Mouse (Mus musculus) midbrain, embryonic 16.5 days (tissue): ENCODE measurements at regions not wholly inside any gene's neighbourhood (a gene's known extent, or its start where the extent isn't known, plus 50 kb on each side); places are given as distances from the start of the nearest gene placed in this dataset.

Experiments used
- ATAC-seq: fragments of 200-750 bp; cut with Nextera tagmentation; 2 replicates; pipeline ENCODE4 v1.8.0; 2017; ENCODE audit warnings: moderate TSS enrichment
- H3K27ac ChIP-seq: fragments of 300-500 bp; sonication (generic); 2 replicates; pipeline ENCODE4 v1.5.1; 2014; ENCODE audit warnings: mild to moderate bottlenecking, low read length, mixed read lengths
- H3K27me3 ChIP-seq: fragments of 300-500 bp; sonication (generic); 2 replicates; pipeline ENCODE4 v1.6.1; 2014; ENCODE audit warnings: low read depth, low read length, mixed read lengths; ENCODE audit not compliant: control insufficient read depth, insufficient read depth
- H3K36me3 ChIP-seq: fragments of 300-500 bp; sonication (generic); 2 replicates; pipeline ENCODE4 v1.6.1; 2014; ENCODE audit warnings: mild to moderate bottlenecking, low read length, moderate library complexity, mixed read lengths; ENCODE audit not compliant: control insufficient read depth, insufficient read depth
- H3K4me1 ChIP-seq: fragments of 300-500 bp; sonication (generic); 2 replicates; pipeline ENCODE4 v1.6.1; 2014; ENCODE audit warnings: mild to moderate bottlenecking, low read length, mixed read lengths; ENCODE audit not compliant: control insufficient read depth, insufficient read depth
- H3K4me2 ChIP-seq: fragments of 300-500 bp; sonication (generic); 2 replicates; pipeline ENCODE4 v1.6.1; 2014; ENCODE audit warnings: mild to moderate bottlenecking, low read length, mixed read lengths
- H3K4me3 ChIP-seq: fragments of 300-500 bp; sonication (generic); 2 replicates; pipeline ENCODE4 v1.5.1; 2014; ENCODE audit warnings: low read depth, mild to moderate bottlenecking, low read length, moderate library complexity, mixed read lengths
- H3K9ac ChIP-seq: fragments of 300-500 bp; sonication (generic); 2 replicates; pipeline ENCODE4 v1.6.1; 2014; ENCODE audit warnings: low read depth, low read length, mixed read lengths
- H3K9me3 ChIP-seq: fragments of 300-500 bp; sonication (generic); replicated peaks from 2 replicates; pipeline ENCODE4 v1.6.1; 2014; ENCODE audit warnings: mild to moderate bottlenecking, low read length, mixed read lengths; ENCODE audit not compliant: control insufficient read depth, poor library complexity, severe bottlenecking
- WGBS: fragments of 180-500 bp; shearing (Covaris S2); extraction: QIAGEN DNeasy Blood & Tissue Kit; methylation state at CpG from one replicate; pipeline ENCODE4 v1.1.7; 2014; 5-methylcytosine and 5-hydroxymethylcytosine counted together

DNA sequence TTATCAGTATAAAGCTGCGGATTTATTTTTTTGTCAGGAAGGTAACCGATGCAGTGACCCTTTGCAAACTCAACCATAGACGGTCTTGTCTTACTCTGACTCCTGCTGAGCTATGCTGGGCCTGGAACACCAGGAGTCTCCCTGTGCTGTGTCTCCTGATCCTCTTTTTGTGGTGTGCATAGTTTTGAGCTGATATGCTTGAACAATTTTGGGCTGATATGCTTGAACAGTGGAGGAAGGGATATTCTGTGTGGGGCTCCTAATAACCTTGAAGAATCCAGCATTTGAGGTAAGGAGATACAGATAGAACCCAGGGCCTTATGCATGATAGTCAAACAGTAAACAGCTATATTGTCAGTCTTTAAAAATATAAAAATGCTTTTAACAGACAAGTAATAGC is 211.2 kb upstream of the Arpp21 start:
- Histone ChIP-seq H3K9ac (no peak overlapping the region), H3K4me1 (peaks cover 6% of the 10 kb centered on the region; the same call in 1 of the 2 replicates), H3K4me2 (no peak overlapping the region), H3K27ac (peak overlapping the region; percentile 51), H3K36me3 (no peaks in the 10 kb centered on the region), H3K9me3 (no peaks in the 10 kb centered on the region), H3K27me3 (no peaks in the 10 kb centered on the region), H3K4me3 (no peak overlapping the region)
- ATAC-seq = peak; percentile 56; the same call in 1 of the 2 replicates
- WGBS = 32% methylated on average over 3 of the region's 3 CpGs

DNA sequence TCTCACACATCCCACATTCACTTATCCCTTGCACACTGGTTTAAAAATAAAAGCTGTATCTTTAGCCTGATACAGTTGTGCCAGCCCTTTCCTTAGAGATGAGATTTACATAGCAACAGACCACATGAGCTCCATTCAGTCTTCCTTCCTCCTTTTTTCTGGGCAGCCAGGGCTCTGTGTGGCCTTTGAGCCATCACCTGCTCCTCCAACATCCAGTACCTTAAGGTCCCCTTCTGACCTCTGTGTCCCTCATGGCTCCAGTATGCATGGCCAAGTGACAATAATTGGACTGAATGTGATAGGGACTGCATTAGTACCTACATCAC is 210.3 kb upstream of the Arpp21 start:
- no peaks in the 10 kb centered on the region for H3K9me3 ChIP-seq
- ATAC-seq = no peak
- H3K27ac ChIP-seq = peak overlapping the region; percentile 47; the same call in 1 of the 2 replicates
- H3K4me1 ChIP-seq = peaks cover 6% of the 10 kb centered on the region; the same call in 1 of the 2 replicates
- no peak overlapping the region for H3K4me2 ChIP-seq
- H3K36me3 ChIP-seq = no peaks in the 10 kb centered on the region
- H3K4me3 ChIP-seq = no peak overlapping the region
- no peaks in the 10 kb centered on the region for H3K27me3 ChIP-seq
- H3K9ac ChIP-seq = no peak overlapping the region

DNA sequence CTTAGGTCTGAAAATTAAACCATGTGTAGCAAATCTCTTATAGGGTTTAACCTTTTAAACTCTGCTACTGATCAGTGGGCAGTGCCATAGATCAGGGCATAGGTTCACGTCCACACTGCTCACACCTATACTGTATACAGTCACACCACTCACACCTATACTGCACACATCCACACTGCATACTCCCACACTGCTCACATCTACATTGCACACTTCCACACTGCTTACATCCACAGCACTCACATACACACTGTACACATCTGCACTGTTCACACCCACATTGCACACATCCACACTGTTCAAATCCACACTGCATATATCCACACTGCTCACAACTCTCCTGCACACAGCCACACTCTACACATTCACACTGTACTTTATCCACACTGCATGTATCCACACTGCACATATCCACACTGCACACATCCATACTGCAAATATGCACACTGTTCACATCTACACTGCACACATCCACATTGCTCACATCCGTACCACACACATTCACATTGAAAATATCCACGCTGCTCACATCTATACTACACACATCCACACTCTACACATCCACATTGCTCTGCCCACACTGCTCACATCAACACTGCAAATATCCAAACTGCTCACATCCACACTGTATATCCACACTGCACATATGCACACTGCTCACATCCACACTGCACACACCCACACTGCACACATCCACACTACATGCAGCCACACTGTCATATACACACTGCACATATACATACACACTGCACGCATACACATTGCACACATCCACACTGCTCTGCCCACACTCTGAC is 209.7 kb upstream of the Arpp21 start:
- 92% methylated on average over 4 of the region's 4 CpGs for WGBS

DNA sequence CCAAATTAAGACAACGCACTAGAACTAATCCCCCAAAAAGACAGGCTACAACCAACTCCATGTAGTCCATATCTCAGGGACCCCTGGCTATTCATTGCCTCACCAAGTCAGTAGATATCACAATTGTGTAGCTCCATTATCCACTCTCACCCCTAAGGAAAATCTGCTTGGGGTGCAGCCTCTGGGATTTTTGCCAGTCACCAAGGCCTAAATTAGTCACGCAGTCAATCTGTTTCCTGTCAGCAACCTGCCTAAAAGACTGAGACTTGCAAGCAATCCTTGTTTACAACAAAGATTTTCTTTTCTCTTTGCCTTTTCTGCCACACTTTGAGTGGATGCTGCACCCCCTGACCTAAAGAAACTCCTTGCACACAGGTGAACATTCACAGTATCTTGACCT is 208.5 kb upstream of the Arpp21 start:
- ATAC-seq = no peak
- H3K27ac ChIP-seq = no peak overlapping the region
- H3K4me3 ChIP-seq = no peak overlapping the region
- H3K36me3 ChIP-seq = no peaks in the 10 kb centered on the region
- no peak overlapping the region for H3K4me2 ChIP-seq
- no peak overlapping the region for H3K9ac ChIP-seq
- WGBS = 75% methylated on average over 2 of the region's 2 CpGs
- H3K9me3 ChIP-seq = no peaks in the 10 kb centered on the region
- peaks cover 6% of the 10 kb centered on the region; the same call in 1 of the 2 replicates for H3K4me1 ChIP-seq
- no peaks in the 10 kb centered on the region for H3K27me3 ChIP-seq

More for the DNA sequence above, 209.7 kb upstream of the Arpp21 start:
- H3K4me1 ChIP-seq = peaks cover 6% of the 10 kb centered on the region; the same call in 1 of the 2 replicates
- no peaks in the 10 kb centered on the region for H3K9me3 ChIP-seq
- H3K4me2 ChIP-seq = no peak overlapping the region
- peak; percentile 45; the same call in 1 of the 2 replicates for ATAC-seq
- no peak overlapping the region for H3K4me3 ChIP-seq
- H3K27ac ChIP-seq = no peak overlapping the region
- H3K36me3 ChIP-seq = no peaks in the 10 kb centered on the region
- H3K9ac ChIP-seq = no peak overlapping the region
- H3K27me3 ChIP-seq = no peaks in the 10 kb centered on the region

DNA sequence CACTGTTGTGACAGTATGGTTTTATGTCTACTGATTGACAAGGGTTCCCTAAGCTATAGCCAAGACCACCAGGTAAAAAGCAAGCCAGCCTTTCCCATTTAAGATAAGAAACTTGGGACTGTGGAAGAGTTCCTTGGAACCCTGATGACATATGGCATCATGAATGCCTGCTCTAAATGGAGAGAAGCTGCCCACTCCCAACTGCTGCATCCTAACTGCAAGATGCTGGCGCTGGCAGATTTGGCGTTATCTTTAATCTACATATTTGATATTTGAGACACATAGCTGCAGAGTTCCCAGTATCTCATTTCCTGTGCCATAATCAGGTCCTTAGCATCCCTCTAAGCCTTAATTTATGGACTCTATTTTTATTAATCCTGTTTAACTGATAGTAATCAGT is 200.4 kb upstream of the Arpp21 start:
- Histone ChIP-seq H3K27ac (no peak overlapping the region), H3K4me3 (no peak overlapping the region), H3K36me3 (no peaks in the 10 kb centered on the region)

DNA sequence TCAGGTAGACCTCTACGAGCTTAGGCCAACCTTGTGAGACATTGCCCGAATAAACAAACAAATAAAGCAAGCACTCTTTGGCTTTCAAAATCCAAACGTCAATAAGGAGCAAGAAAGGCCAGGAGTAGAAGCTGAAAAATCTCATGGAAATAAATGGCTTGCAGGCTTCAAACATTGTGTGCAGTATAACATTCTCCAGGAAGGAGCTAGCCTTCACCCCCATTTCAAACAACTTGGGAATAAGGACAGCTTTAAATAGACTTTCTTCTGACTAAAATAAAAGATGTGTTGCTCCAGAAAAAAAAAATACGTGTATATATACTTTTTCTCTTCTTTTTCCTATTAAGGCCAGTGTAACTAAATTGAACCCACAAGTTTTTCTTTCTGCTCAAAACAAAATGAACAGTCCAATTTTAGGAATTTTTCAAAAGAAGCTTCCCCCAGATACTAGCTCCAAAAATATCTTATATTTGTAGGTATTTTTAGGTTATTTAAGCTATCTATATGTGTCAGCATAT is 196.2 kb upstream of the Arpp21 start:
- WGBS = 90% methylated on average over 4 of the region's 4 CpGs

More for the DNA sequence above, 200.4 kb upstream of the Arpp21 start:
- H3K9me3 ChIP-seq = no peaks in the 10 kb centered on the region
- 81% methylated on average over 2 of the region's 2 CpGs for WGBS
- no peaks in the 10 kb centered on the region for H3K4me1 ChIP-seq
- H3K9ac ChIP-seq = no peak overlapping the region
- H3K27me3 ChIP-seq = no peaks in the 10 kb centered on the region
- H3K4me2 ChIP-seq = no peak overlapping the region
- ATAC-seq = no peak

DNA sequence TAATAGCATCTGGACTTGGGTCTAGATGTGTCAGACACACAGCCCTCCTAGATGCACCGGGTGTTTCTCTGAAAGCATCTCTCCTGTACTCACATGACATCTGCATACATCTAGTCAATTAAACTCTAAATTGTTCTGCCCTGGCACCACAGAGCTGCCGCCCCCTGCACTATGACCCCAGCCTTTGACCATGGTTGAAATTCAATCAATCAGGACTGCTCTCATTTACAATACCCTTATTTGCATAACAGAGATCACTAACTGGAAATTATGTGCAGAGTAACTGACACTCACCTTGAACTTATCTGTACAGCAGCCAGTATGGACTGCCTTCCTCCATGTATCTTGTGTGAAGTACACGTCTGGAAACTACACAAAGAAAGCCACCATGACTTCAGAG is 193.5 kb upstream of the Arpp21 start:
- Histone ChIP-seq H3K4me1 (no peaks in the 10 kb centered on the region), H3K9ac (no peak overlapping the region), H3K9me3 (no peaks in the 10 kb centered on the region), H3K27ac (no peak overlapping the region), H3K4me3 (no peak overlapping the region), H3K36me3 (no peaks in the 10 kb centered on the region), H3K27me3 (no peaks in the 10 kb centered on the region), H3K4me2 (no peak overlapping the region)
- 59% methylated on average over 3 of the region's 3 CpGs for WGBS
- ATAC-seq = no peak

More for the DNA sequence above, 196.2 kb upstream of the Arpp21 start:
- Histone ChIP-seq H3K4me2 (no peak overlapping the region), H3K4me1 (no peaks in the 10 kb centered on the region), H3K27me3 (no peaks in the 10 kb centered on the region), H3K36me3 (no peaks in the 10 kb centered on the region), H3K4me3 (no peak overlapping the region), H3K9ac (no peak overlapping the region), H3K9me3 (no peaks in the 10 kb centered on the region), H3K27ac (no peak overlapping the region)
- no peak for ATAC-seq

DNA sequence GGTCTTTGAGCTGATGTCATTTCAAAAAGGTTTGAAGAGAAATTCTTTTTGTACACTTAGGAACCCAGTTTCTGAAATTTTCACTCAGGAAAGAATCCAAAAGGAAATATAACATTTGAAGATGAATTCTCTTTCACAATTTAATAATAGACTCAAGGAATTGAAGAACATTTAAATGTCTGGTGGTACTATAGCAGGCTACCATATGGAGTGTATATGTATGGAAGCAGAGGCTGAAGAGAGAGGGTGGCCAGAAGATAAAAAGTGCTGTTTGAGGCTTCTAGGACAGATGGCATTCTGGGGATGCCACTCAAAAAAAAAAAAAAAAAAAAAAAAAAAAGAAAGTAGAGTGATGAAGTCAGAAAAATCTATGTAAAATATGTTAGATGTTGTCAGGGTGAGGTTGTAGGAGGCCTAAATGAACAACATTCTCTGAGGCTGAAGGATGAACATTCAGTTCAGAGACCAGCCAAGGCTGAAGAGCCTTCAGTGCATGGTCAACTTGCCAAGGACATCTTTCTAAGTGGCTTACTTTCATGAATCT is 170.1 kb upstream of the Arpp21 start:
- H3K27me3 ChIP-seq = no peaks in the 10 kb centered on the region
- H3K36me3 ChIP-seq = no peaks in the 10 kb centered on the region
- no peak overlapping the region for H3K4me2 ChIP-seq
- ATAC-seq = no peak
- H3K4me3 ChIP-seq = no peak overlapping the region
- H3K9ac ChIP-seq = no peak overlapping the region
- peaks cover 5% of the 10 kb centered on the region; the same call in 1 of the 2 replicates for H3K9me3 ChIP-seq
- H3K27ac ChIP-seq = no peak overlapping the region
- H3K4me1 ChIP-seq = no peaks in the 10 kb centered on the region

DNA sequence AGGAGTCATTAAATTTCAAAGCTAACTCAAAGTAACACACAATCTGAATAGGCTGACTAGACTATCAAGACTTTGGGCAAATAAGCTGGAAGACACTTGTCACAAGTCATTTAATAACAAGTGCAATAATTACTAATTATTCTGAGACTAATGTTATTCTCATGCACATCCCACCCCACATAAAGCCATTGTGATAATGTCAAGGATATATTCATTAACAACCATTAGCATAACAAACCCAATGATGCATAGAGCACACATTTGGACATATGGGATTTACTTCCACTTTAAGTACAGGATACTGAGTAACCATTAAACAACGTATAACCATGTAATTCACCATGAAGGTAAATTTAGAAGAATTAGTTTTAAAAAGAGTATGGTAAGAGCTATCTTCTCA is 135.0 kb upstream of the Arpp21 start:
- no peaks in the 10 kb centered on the region for H3K36me3 ChIP-seq
- WGBS = 58% methylated on average over 1 of the region's 1 CpGs

More for the DNA sequence above, 135.0 kb upstream of the Arpp21 start:
- Histone ChIP-seq H3K4me3 (no peak overlapping the region), H3K4me2 (no peak overlapping the region), H3K27me3 (no peaks in the 10 kb centered on the region), H3K9ac (no peak overlapping the region), H3K9me3 (no peaks in the 10 kb centered on the region), H3K4me1 (no peaks in the 10 kb centered on the region), H3K27ac (no peak overlapping the region)
- ATAC-seq = no peak
